Mouse (Mus musculus) fibroblast of lung, adult 2 months (primary cell): ENCODE data around the gene Fbrsl1.
"Not testable (repeated sequence)": the region's sequence is repeated elsewhere in the genome, so short reads cannot be mapped to it uniquely, and the experiment has no call there.

Experiments
- DNase-seq: peaks from one replicate; pipeline ENCODE4 v3.0.0-alpha.2; 2011; ENCODE audit warnings: low read depth

Fbrsl1 gene

DNA sequence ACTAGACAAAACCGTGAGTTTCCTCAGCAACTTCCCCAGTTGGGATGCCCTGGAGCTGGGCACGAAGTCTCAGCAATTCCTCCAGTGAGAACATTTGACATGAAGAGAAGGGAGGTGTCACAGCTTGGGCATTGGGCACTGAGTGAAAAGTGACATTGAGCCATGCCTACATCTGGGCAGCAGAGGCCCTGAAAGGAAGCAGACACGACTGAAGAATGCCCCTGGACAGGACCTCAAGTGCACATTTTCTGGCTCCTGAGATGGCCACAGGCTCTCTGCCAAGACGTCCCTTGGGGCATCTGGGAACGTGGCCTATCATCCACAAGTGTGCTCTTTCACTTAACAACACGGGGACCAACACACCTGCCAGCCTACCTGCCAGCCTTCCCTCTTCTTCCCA, 991 bp upstream of the Fbrsl1 start:
- no peak for DNase-seq

DNA sequence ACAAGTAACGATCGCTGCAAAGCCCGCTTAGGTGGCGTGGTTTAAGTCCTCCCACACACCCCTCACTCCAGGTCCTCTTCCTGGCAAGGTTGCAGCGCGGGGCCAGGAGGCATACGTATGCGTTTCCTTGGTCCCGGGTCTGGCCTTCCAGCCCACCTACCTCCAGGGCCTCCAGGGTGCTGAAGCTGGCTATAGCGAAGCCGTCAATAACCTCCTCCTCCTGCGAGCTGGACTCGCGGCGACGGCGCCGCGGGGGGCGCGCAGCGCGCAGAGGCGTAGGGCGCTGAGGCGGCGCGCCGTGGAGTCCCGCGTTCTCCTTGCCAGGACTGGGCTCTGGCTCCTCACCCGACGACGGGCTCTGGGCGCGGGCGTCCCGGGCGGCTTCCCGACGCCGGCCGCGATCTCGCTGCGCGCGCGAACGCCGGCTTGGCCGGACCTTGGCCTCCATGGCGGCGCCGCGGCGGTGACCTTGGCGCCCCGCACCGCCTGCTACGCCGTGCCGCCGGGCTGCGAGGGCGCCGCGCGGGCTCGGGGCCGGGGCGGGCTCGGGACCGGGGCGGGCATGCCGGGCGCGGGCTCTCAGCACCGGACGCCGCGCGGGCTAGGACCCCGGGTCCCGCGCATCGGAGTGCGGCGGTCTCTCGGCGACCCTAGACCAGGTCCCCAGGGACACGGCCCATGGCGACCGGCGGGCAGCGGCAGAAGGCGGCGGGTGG, 425 bp downstream of the Fbrsl1 start:
- no peak for DNase-seq

DNA sequence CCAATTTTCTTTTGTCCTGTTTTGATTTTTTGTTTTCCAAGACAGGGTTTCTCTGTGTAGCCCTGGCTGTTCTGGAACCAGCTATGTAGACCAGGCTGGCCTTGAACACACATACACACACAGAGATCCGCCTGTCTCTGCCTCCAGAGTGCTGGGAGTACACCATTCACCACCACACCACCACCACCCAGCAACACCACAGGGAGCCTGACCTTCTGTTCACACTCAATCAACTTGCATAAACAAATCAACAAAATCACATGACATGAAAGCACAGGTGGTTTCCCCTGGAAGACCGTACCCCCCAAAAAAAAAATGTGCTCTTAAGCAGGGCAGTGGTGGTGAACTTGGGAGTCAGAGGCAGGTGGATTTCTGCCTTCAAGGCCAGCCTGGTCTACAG, 3.8 kb downstream of the Fbrsl1 start:
- no peak for DNase-seq

DNA sequence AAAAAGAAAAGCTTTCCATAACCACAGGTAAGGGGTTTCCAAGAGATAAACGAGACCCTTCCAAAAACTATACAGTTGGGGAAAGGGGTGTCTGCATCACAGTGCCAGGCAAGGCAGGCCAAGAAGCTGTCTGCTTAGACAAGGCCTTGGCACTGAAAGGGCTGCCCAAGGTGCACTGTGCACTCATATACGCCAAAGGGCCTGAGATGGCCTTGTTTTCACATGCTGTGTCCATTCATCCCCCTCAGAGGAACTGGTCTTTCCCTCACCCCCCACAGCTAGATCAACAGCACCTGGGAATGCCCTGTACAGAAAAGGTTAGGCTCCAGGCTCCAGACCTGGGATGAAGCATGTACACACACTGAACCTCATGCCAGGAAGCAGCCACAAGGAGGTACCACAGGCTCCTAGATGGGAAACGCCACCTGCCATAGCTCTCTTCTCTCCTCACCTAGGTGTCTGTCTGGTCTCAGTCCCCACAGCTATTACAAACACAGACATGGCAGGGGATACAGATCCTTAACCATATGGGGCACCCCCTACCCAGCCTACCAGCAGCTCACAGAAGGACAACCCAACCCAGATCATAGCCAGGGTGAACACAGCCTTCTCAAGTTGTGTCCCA, 5.2 kb downstream of the Fbrsl1 start:
- no peak for DNase-seq

DNA sequence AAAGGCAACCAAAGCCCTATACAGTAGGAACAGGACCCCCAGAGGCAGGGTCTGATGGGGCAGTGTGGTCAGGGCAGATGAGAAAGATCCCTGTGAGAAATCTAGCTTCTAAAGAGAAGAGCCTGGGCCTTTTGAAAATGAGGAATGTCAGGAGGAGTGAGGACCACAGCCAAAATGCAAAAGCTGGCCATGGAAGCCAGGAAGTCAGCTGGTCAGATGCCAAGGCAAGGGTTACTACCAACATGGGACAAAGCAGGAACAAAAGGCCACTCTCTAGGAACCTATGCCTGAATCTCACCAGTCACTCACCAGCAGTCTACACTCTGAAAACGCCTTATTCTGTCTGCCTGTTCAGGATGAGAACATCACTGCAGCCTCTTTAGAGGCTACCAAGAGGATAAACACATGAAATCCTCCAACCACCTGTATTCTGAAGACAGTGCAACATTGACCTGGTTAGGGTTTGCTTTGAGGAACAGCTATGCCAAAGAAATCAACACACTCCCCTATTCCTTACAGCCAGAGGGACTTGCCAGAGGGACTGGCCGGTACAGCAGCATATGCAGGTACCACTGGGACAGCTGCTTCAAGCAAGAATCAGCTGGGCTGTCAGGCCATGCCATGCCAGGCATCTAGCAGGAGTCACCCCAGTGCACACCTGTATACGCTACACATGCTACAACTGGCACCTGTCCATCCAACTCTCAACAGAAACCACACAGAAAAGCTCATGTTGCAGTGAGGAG, 8.6 kb downstream of the Fbrsl1 start:
- no peak for DNase-seq

DNA sequence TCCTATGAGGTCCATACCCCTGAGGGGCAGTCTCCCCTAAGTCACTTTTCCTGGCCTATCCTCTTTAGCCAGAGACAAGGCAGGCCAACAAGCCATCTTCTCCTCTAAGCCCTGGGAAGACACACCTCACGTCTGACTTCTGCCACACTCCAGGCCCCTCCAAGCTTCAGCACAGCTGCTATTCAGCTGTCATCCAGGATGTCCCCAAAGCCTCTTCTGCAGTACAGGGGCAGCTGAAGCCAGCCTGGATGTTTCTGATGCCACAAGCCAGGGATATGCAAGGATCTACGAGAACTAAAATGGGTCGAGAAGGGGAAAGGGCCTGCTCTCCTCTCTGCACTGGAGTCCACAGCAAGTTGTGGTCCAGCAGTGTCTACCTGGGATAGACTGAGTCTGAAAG, 9.7 kb downstream of the Fbrsl1 start:
- no peak for DNase-seq

DNA sequence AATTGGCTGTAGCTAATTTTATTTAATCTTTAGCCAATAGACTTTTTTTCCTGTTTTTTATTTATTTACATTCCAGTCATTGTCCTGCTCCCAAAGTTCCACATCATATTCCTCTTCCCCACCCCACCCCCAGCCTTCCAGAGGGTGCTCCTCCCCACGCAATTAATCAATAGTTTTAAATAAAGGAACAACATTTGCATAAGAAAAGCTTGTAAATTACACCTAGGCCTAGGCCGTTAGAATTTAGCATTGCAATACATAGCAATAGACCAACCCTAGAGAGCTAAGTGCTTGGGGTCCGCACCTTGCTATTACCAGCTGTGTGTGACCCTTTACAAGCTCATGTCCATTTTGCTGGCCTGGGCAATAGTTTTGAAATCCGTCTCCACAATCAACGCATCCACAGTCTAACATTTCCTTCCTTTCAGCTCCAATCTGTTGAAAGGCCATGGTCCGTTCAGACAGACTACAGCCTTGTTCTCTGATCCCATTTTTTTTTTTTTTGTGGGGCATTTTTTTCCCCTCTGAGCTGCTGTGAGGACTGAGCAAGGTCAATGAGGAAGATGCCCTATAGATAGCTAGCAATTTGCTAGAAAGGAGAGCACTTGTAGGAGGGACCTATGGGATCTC, 10.6 kb downstream of the Fbrsl1 start:
- DNase-seq, result no peak

DNA sequence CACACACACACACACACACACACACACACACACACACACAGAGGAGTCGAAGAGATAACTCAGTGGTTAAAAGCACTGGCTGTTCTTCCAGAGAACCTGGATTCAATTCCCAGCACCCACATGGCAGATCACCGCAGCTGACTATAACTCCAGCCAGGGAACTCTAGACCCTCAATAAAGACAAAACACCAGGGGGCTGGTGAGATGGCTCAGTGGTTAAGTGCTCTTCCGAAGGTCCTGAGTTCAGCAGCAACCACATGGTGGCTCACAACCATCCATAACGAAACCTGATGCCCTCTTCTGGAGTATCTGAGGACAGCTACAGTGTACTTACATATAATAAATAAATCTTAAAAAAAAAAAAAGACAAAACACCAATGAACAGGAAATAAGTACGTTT, 12.1 kb downstream of the Fbrsl1 start:
- DNase-seq, result not testable (repeated sequence)

DNA sequence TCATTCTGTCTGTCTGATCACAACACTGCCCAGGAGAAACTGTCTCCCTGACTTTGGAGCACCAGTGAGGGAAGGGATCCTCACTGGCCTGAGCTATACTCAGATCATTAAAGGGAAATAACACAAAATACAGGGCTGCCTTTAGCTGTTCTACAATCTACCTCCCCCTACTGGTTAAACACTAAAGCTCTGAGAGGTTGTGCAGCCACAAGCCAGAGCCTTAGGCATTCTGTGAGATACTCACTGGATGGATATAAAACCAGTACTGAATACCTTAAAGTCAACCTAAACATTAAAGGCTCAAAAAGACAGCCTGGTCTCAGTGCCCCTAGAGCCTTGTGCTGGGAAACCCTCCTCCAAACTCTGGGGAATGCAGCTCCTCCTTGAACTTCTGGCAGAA, 13.5 kb downstream of the Fbrsl1 start:
- no peak for DNase-seq

DNA sequence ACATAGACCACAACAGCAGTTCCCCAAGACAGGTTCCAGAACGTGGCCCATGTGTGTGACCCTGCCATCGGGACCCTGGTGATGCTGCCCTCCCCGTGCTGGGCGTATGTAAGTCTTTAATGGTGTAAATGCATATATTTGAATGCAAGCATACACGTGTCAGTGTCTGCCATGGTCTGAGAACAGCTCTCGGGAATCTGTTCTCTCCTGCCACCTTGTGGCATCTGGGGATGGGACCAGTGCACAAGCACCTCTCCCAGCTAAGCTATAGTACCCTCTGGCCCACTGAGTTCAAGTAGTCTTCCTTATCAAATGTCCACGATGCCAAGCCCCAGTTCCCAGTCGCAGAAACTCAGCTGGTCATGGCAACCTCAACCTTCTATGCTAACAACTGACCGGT, 19.3 kb downstream of the Fbrsl1 start:
- no peak for DNase-seq

DNA sequence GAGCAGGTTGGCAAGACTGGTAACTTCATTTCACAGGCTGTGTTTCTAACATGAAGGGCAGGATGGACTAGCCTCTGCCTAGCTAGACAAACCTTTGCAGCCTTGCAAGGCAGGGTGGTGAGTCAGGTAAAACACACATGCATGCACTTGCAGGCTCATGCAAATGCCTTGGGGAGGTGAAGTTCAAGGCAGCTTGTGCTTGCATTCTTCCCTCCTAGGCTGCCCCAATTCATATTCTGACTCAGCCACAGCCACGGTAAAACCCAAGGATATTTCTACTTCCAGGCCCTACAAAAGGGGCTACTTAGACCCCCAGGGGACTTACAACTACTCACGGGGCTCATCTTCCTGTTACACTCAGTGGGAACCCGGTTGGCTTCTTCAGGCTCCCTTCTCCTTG, 20.0 kb downstream of the Fbrsl1 start:
- DNase-seq, result no peak

DNA sequence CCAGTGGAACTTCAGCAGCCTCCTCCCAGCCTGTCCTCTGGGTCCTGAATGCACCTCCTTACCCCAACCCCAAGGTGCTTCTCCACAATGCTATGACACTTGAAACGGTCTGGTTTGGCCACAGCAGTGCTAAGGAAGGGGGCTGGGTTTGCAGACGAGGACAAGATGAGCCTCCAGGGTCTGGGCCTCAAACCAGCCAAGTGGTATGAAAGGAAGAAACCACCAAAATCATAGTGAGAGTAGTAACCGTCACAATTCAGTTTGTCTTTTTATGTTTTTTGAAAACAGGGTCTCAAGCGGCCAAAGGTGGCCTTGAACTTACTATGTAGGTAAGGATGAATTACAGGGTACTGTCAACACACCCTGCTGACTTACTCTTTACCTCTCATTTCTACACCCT, 23.1 kb downstream of the Fbrsl1 start:
- no peak for DNase-seq

DNA sequence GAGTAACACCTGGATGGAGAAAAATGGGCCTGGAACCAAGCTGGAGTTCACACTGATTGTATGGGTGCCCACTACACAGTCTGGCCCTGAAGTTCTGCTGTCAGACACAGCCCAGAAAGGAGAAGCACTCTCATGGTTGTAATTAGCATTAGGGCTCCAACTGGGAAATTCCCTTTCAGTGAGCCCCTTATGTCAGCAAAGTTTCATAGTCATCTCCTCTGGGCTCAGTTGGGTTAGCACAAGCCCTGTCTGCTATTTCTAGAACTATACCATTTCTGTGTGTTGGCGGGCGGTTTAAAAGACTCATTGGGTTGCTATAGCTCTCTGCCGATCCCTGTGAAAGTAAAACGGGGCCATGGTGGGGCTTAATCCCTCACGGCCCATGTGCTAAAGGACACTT, 24.1 kb downstream of the Fbrsl1 start:
- DNase-seq, result no peak

DNA sequence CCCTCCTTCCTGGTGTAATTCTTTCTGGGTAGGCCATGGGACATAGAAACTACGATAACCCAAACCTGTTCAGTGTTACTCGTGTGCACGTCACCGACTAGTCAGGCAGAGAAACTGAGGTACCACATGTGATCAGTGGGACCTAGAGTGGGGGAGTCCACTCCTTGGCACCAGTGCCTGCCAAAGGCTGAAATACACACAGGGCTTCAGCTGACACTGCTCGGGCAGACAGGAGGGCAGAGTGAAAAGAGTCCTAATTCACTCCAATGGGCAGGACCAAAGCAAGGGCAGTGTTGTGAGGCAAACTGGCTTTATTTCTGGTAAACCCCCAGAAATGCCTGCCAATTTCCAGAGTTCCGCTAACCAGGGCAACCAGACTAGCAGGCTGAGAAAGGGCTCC, 26.9 kb downstream of the Fbrsl1 start:
- DNase-seq, result no peak

DNA sequence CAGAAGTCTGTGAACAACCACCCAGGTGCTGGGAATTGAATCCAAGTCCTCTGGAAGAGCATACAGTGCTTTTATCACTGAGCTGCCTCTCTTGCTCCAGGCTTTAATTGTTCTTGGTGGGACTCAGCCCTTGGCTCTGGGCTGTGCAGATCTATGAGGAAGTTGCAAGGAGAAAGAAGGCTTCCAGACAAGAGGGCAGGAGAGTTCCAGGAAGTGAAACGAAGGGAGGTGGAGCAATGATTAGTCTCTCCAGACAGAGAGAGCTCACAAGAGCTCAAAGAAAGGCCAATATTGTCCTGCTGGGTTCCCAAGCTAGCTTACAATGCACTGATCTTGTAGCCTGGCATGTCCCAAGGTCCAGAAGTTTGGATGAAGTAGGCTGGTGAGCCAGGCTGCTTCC, 27.4 kb downstream of the Fbrsl1 start:
- DNase-seq, result no peak

DNA sequence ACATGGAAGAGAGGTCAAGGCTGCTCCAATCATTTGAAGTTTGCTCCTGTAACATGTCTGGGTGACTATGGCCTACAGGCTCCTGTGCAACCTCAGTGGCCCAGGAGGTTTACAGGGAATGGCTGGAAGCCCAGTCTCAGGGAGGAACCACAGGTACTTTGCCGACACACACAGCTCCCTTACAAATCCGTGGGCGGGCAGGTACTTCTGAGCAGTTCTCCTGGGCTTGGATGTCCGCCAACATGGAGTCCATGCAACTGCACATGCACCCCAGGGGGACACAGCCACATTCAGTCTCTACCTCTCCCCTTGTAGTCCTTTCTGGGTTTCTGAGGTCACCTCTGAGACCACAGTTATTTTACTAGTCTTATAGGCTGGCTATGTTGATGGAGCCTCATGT, 28.1 kb downstream of the Fbrsl1 start:
- no peak for DNase-seq

DNA sequence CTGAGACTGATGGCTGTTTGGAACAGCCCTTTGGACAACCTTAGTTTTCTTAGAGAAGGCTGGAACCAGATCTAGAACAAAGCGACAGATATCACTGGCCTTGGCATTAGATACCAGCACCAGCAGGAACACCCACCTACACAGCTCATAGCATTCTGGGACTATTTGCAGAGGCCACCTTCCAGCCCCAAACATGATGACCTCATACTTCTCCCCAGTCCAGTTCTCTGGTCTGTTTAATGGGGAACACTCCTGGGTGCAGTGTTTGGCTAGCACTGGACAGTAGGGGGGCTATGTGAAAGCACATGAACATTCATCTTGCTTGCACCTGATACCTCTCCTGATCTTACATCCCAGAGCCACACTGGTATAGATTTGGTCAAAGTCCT, 29.8 kb downstream of the Fbrsl1 start:
- no peak for DNase-seq

DNA sequence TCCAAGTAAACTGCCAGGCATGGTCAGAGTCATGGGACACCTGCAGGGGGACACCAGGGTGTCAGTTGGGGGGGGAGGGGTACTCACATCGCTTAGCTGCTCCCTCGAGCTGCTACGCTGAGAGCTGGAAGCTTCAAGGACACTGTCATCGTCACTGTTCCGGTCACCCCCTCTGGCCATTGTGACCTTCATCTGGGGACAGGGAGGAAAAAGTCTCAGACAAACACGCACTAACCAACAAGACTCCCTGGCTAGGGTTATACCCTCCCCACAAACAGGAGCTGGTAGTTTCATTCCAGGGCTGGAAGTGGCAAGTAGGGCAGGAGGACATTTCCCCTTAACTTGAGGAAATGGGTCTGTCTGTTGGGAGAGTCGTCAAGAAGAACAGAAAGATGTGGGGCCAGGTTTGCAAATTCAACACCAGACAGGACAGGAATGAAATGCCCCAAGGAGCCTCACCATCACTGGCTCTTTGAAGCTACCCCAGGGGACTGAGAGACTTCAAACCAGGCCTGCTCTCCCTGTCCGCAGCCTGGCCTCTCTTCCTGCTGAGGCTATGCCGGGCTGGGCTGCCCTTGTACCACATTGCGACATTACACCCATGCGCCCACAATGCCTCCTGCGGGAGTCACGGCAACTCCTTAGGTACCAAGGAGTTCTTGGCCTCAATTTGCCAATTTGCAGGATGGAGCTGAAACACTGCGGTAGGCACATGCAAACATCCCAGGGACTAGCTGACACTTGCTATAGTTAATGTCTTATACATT, 30.4 kb downstream of the Fbrsl1 start:
- DNase-seq, result no peak

DNA sequence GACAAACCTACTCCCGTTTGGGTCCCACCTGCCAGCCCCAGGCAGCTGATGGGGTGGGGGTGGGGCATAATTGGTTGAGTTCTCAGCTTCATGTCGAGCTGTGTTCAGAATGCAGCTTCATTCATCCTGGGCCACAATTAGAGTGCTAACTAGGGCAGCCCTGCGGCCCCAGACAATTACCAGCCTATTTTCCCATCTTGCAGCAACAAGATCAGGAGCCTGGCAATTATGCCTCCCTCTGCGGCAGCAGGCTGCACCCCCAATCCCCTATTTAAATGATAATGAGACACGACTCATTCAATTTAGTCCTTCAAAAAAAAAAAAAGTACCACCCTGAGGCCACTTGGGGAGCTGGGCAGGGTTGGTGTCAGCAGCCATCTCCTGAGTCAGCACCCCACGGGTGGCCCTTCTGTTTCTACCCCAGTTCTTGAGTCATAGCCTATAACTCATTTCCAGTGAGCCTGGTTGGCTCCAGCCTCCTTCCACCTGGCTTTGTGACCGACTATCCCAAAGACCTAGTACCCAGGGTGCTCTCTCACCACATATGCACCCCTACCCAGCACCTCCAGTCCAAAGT, 31.4 kb downstream of the Fbrsl1 start:
- no peak for DNase-seq

DNA sequence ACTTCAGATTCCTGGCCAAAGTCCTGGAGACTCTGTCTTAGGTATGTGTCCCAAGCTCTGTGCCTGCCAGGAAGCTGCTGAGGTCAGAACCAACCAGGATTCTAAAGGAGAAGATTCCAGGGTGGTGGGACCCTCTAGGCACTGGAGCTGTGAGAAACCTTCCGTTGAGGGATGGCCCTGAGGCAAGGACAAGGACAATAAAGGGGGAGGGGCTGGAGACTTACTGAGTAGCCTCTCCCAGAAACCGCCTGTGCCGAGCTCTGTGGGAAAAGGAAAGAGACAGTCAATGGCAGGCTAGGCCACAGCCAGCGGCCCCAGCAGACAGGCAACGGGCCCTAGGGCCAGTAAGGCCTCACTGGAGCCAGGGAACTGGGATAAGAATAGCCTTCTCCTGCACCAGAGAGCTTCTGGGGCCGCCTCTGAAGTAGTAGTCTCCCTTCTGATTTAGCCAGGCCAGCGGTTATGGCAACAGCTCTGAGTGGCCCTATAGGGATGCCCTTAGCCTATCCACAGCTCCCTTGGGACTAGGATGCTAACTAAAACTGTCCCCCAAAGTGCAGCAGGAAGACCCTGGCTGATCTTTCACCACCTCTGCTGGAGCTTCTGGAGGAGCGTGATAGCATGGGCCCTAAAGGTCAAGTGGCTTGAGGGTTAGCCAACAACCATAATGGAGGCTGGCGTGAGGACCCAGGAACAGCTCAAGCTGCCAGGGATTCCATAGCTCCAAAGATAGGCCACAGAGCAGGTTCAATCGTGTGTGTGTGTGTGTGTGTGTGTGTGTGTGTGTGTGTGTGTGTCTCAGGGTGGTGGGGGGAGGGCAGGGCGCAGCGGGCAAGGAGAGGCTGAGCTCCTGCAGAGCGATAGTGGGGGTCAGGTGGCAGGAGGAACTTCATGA, 32.2 kb downstream of the Fbrsl1 start:
- DNase-seq, result no peak

DNA sequence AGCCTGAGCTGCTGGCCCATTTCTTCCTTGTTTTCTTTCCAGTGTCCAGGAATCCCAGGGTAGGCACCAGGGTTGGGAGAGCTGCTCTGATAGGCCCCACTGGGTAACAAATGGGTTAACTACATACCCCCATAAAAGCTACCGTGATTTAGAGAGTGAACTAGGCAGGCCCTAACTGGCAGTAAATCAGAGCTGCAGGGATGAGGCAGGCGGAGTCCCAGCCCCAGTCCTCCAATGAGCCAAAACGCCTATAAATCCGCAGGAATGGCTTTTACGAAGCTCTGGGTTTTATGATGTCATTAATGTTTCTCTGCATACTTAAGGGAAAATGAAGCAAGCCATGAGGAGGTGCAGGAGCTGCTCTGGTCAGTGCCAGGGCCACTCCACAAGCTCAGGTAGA, 33.3 kb downstream of the Fbrsl1 start:
- no peak for DNase-seq
